Mouse (Mus musculus) embryonic stem cell, embryonic (primary cell): ENCODE measurements around the gene Sergef.
"Not testable (repeated sequence)": the region's sequence is repeated elsewhere in the genome, so short reads cannot be mapped to it uniquely, and the experiment has no call there.

ENCODE experiments used
- CTCF ChIA-PET, 4 experiments: fragments of 300-600 bp in 2 of 4; fragments of 350-600 bp in 2 of 4; sonication (Branson Sonifier 250); formaldehyde crosslinking; loops; one replicate each; lab custom pipeline; 2022; ENCODE audit warnings: inconsistent platforms in 2 of 4; lab: Charles Lee
- POLR2A ChIA-PET, 4 experiments: fragments of 300-600 bp in 2 of 4; fragments of 350-600 bp in 2 of 4; sonication (Branson Sonifier 250); formaldehyde crosslinking; loops; one replicate each; lab custom pipeline; 2022; ENCODE audit warnings: antibody characterized with exemption in 4 of 4, inconsistent platforms in 1 of 4; lab: Charles Lee

Gene Sergef

GRCm38 (mm10) chr7:46639692-46640031 is at the start of gene Sergef:
Gene Sergef (minus strand): TSS chr7:46639807.
- ChIA-PET CTCF (interaction anchor here (0.6 to 2.1 kb wide), 13 partner anchors 17 to 1577 kb away, joined by 3 to 9 read pairs (median 4); partner anchors contain the start of gene Kcnc1 (in 1 of the 4)), POLR2A (interaction anchor here in 3 of 4 experiments (0.6 to 3.0 kb wide), 29 partner anchors 9 to 220 kb away, joined by 3 to 22 read pairs (median 3); partner anchors contain the start of genes Gtf2h1 (in 1 of the 3) and Hps5 (in 1 of the 3))

GRCm38 (mm10) chr7:46686827-46687226 is 47.2 kb upstream of the Sergef start:
- ChIA-PET CTCF (no interaction called here), POLR2A (interaction anchor here in 1 of 4 experiments (0.6 kb wide), 1 partner anchor 83 kb away, joined by 3 read pairs; no protein-coding TSS in a partner anchor)

DNA sequence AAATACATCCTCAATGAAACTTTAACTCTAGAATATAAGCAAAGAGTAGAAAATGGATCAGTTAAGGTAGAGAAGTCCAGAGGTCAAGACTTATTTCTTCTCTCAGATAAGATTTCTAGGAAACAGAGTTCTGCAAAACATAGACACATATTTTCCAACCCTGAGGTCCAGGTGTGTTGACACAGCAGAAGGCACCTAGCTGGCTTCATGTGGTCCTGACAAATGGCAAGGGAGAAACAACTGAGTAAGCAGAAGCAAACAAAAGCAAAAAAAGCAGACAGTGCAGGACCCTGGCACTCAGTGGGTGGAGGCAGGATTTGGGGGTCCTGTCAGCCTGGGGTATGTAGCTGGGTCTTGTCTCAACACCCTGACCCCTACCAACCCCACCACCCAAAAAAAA is 41.1 kb upstream of the Sergef start:
- CTCF ChIA-PET = interaction anchor here in 3 of 4 experiments (0.6 to 0.7 kb wide), 3 partner anchors 36 to 1796 kb away, joined by 3 to 5 read pairs (median 3); no protein-coding TSS in a partner anchor
- POLR2A ChIA-PET = no interaction called here

DNA sequence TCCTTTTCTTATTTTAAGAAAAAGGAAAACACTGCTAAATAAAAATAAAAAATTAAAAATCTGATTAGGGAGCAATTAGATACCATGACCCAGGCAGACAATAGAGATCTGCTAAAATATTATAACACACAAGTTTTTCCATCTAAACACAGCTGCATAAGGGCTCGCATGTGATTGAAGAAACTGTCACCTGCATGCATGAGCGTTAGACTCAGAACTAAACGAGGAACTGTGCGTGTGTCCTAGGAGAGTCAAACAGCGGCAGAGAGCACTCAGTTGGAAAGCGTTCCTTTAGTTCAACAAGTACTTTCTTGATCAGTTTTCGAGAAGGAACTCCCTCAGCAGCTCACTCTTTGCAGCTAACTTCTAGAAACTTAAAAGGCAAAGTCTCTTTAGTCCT is 39.4 kb upstream of the Sergef start:
- CTCF ChIA-PET = interaction anchor here in 1 of 4 experiments (1.0 kb wide), 1 partner anchor 14 kb away, joined by 3 read pairs; no protein-coding TSS in a partner anchor
- POLR2A ChIA-PET = not testable (repeated sequence)

DNA sequence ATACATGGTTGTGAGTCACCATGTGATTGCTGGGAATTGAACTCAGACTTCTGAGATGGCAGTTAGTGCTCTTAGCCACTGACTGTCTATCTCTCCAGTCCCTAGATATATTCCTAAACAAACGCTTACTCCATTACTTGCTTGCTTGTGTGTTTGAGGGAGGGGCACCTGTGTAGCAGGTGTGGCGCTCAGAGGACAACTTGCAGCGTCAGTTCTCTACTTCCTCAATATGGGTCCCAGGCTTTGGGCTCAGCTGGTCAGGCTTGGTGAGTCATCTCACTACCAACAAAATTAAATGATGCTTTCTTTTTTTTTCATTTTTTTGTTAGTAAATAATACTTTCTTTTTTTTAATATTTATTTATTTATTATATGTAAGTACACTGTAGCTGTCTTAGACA is 38.8 kb upstream of the Sergef start:
- ChIA-PET POLR2A (no interaction called here), CTCF (interaction anchor here in 1 of 4 experiments (1.0 kb wide), 1 partner anchor 13 kb away, joined by 3 read pairs; no protein-coding TSS in a partner anchor)

- ChIA-PET POLR2A (interaction anchor here in 1 of 4 experiments (0.9 kb wide), 1 partner anchor 61 kb away, joined by 3 read pairs; no protein-coding TSS in a partner anchor), CTCF (no interaction called here)
Observed at GRCm38 (mm10) chr7:46676808-46677360, 37.3 kb upstream of the Sergef start.

DNA sequence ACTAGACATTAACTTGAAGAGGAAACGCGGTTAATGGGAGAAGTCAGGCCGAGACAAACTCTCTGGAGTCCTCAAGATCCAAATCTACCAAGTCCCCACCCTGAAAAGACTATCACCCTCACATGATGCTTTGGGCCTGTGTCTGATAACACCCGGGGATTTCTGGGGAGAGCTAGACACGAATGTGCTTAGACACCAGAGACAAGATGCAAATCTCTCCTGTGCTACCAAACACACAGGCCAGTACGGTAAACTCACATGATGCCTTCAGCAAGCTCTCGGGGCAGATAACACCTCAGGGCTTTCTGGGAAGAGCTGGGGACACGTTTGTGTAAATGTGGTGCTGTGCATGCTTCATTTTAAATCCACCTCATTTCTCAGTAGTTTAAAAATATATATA is 36.3 kb upstream of the Sergef start:
- ChIA-PET POLR2A (no interaction called here), CTCF (interaction anchor here in 2 of 4 experiments (1.0 to 1.3 kb wide), 2 partner anchors 35 kb away, joined by 3 to 6 read pairs; partner anchors contain the start of gene Saal1 (in 2 of the 2))

GRCm38 (mm10) chr7:46675061-46675460 is 35.5 kb upstream of the Sergef start:
- POLR2A ChIA-PET = interaction anchor here in 1 of 4 experiments (0.7 kb wide), 1 partner anchor 13 kb away, joined by 3 read pairs; no protein-coding TSS in a partner anchor
- CTCF ChIA-PET = interaction anchor here in 1 of 4 experiments (1.3 kb wide), 1 partner anchor 36 kb away, joined by 3 read pairs; the partner anchor contains the start of gene Saal1

DNA sequence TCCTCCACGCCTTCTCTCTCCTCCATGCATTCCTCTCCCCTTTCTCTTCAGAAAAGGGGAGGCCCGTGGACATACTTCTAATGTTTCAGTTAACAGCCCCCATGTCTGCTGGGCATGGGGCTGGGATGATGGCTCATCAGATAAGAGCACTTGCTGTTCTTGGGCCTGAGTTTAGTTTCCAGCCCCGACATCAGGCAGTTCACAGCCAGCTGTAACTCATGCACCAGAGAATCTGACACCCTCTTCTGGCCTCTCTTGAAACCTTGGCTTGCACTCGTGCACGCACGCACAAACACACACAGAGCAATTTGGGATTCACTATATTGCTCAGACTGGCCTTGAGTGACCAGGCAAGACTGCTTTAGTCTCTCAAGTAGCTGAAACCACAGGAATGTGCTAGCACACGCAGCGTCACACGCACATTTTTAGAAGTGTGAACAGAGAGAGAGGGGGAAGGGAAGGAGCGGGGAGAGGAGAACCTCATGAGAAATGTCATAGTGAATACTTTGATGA is 32.6 kb upstream of the Sergef start, which contains the start of gene Tph1:
TSS of gene Tph1 (minus strand) at position 378 of the 513 bp plus-strand sequence.
- ChIA-PET POLR2A (interaction anchor here in 2 of 4 experiments (0.5 to 0.7 kb wide), 4 partner anchors 98 to 924 kb away, joined by 3 read pairs; partner anchors contain the start of gene Nomo1 (in 1 of the 2)), CTCF (interaction anchor here in 1 of 4 experiments (0.8 kb wide), 1 partner anchor 11 kb away, joined by 3 read pairs; no protein-coding TSS in a partner anchor)

DNA sequence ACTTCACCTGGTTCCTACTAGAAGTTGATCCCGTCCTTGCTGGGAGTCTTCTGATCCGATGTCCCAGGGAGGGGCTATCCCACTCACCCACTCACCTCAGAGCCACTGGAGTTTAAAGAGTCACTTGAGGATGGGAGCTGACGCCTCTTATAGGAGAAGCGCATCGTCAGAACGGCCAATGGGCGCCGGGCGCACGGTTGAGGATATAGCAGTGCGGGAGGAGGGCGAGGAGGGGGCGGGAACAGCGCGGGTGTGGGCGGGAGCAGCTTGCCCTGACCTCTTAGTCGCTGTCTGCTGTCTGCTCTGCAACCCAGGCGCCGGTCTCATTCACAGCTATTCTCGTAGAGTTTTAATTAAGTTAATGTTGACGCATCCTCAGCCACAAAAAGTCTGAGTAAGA is 27.6 kb upstream of the Sergef start:
- POLR2A ChIA-PET = interaction anchor here in 2 of 4 experiments (0.8 to 1.5 kb wide), 3 partner anchors 27 to 66 kb away, joined by 3 to 5 read pairs (median 3); partner anchors contain the start of gene Sergef (in 2 of the 2)
- CTCF ChIA-PET = interaction anchor here in 1 of 4 experiments (0.5 to 0.6 kb wide), 2 partner anchors 49 to 158 kb away, joined by 3 to 4 read pairs; no protein-coding TSS in a partner anchor

DNA sequence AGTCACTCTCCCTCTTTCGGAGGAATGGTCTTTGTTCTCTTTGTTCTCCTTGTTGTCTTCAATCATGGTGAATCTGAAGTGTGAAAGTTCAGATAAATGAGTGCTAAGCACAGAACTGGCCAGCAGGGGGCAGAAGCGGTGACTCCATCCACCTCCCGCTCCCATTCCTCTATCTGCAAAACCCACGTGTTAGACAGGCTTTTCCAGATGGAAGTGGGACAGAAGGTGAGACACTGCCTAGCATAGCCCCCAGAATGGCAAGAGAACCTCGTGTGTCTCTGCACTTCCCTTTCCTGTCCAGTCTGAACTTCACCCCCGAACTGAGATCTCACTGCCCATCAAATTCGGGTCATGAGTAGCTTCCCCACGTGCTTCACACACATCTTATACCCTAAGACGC is 25.6 kb upstream of the Sergef start:
- ChIA-PET CTCF (interaction anchor here (0.6 to 1.6 kb wide), 10 partner anchors 14 to 485 kb away, joined by 3 to 6 read pairs (median 3); partner anchors contain the start of genes Abcc8 (in 1 of the 4), Kcnc1 (in 1 of the 4) and Saal1 (in 1 of the 4)), POLR2A (interaction anchor here in 1 of 4 experiments (0.6 kb wide), 1 partner anchor 105 kb away, joined by 4 read pairs; no protein-coding TSS in a partner anchor)

DNA sequence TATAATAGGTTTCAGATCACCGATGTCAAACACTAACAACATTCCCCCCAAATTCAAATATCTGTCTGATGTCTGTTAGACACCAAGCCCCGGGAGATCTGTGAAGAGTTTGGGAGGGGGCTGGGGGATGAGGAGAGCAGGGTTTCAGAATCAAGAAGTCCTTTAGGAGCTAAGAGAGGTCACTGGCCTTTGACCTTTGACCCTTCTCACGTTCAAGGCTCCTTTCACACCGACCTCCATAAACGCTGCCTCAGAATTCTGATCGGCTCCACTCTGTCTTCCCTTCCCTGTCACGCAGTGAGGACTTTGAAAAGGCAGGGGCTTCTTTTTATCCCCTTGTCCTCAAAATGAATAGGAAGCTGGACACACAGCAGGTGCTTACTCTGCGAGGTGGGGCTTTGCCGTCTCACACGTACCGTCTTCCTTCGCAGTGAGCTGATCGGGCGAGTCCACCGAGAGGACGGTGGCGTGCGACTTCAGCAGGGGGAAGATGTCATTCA is 22.0 kb upstream of the Sergef start:
- POLR2A ChIA-PET = interaction anchor here in 1 of 4 experiments (0.7 kb wide), 1 partner anchor 50 kb away, joined by 6 read pairs; no protein-coding TSS in a partner anchor
- CTCF ChIA-PET = interaction anchor here in 1 of 4 experiments (1.0 to 1.2 kb wide), 3 partner anchors 11 to 490 kb away, joined by 3 read pairs; partner anchors contain the start of gene Tph1

DNA sequence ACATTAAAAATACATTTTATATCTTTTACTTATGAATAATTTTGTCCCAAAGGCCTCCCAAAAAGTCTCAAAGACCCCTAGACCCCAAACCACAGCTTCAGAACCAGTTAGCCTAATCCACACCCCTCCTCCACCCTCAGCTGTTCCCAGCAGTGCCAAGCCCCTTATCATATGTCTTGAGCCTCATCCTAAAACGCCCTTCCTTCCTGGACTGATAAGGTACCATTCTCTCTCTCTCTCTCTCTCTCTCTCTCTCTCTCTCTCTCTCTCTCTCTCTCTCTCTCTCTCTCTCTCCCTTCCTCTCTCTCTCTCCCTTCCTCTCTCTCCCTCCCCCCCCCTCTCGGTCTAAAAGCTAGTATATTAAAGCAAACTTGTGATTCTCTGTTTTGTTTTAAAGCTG is 12.7 kb upstream of the Sergef start:
- ChIA-PET POLR2A (interaction anchor here in 1 of 4 experiments (0.9 kb wide), 1 partner anchor 13 kb away, joined by 3 read pairs; the partner anchor contains the start of gene Sergef), CTCF (interaction anchor here in 2 of 4 experiments (0.6 kb wide), 2 partner anchors 46 to 117 kb away, joined by 3 read pairs; no protein-coding TSS in a partner anchor)

- ChIA-PET CTCF (interaction anchor here in 1 of 4 experiments (0.6 kb wide), 1 partner anchor 13 kb away, joined by 3 read pairs; no protein-coding TSS in a partner anchor), POLR2A (interaction anchor here in 1 of 4 experiments (0.9 kb wide), 1 partner anchor 48 kb away, joined by 3 read pairs; no protein-coding TSS in a partner anchor)
Observed at GRCm38 (mm10) chr7:46650231-46650630, 10.6 kb upstream of the Sergef start.

- CTCF ChIA-PET = interaction anchor here in 2 of 4 experiments (0.6 to 1.1 kb wide), 2 partner anchors 11 to 43 kb away, joined by 3 read pairs; no protein-coding TSS in a partner anchor
- POLR2A ChIA-PET = interaction anchor here in 2 of 4 experiments (0.5 to 0.6 kb wide), 2 partner anchors 171 to 176 kb away, joined by 3 to 8 read pairs; no protein-coding TSS in a partner anchor
Observed at GRCm38 (mm10) chr7:46648431-46649140, 9.0 kb upstream of the Sergef start.

DNA sequence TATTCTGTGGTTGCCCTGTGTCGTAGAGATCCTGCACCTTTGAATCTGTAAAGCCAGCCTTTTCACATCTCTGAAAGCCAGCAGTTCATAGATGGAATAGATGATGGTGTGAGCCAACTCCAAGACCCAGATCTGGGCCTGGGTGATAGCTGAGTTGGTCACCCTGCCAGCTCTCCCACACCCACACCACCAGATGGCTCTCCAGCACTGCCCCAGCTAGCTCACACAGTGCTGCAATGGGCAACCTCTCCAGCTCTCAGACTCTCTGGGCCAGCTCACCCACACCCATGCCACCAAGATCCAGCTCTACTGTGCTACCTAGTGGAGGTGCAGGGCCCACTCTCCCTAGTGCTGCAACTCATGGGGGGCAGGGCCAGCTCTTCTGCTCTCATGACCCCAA is 3.6 kb upstream of the Sergef start:
- CTCF ChIA-PET = interaction anchor here in 3 of 4 experiments (0.6 to 1.4 kb wide), 4 partner anchors 19 to 36 kb away, joined by 3 to 6 read pairs (median 4); no protein-coding TSS in a partner anchor
- POLR2A ChIA-PET = no interaction called here

GRCm38 (mm10) chr7:46640062-46640461 is 455 bp upstream of the Sergef start:
- ChIA-PET POLR2A (interaction anchor here in 3 of 4 experiments (0.6 to 3.0 kb wide), 26 partner anchors 10 to 219 kb away, joined by 3 to 22 read pairs (median 4); partner anchors contain the start of genes Gtf2h1 (in 1 of the 3) and Hps5 (in 1 of the 3)), CTCF (interaction anchor here in 3 of 4 experiments (0.6 to 2.1 kb wide), 11 partner anchors 17 to 1577 kb away, joined by 3 to 9 read pairs (median 4); partner anchors contain the start of gene Kcnc1 (in 1 of the 3))
